Mouse (Mus musculus) regulatory T cell (primary cell): ENCODE data around the gene Flad1.

ENCODE experiments used
- in situ Hi-C: fragments of 300-600 bp; cut with MboI, MseI; formaldehyde crosslinking; loops from one replicate; pipeline ENCODE4 v1.15.1; 2025; ENCODE audit warnings: high pct_unique_total_duplicates

Gene Flad1

GRCm38 (mm10) chr3:89382950-89383349 lies 28.7 kb downstream of the Flad1 start:
- in situ Hi-C loops, result no loop called here

DNA sequence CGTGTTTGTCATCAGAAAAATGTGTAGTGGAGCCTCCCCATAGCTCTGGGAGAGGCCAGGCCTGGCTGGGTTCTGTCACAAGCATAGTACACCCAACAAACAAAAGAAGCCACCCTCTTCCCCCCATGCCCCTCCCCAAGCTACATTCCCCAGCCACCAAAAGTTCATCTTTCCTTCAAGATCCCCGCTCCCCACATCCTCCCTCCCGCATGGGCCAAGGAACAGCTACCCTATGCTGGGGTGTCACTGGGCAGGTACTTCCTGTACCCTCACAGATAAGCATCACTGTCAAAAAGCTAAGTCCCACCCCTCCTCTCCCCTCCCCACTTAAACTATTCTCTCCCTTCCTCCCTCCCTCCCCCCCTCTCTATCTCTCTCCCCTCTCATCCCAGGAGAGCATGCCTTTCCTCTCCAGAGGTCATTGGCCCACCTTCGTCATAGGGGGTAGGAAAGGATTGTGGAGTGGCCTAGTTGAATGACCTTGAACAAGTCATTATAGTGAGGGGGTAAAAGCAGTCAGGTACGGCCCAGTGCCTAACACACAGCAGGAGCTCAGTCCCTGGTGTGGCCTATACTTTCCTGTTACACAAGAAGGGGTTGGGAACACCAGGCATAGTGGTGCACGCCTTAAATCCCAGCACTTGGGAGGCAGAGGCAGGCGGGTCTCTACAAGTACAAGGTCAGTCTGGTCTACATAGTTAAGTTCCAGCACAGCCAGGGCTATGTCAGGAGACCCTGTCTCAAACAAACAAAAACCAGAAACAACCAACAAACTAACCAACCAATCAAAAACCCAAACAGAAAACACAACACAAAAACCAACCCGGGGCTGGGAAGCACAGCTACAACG lies 29.4 kb downstream of the Flad1 start:
- in situ Hi-C loops, result no loop called here

GRCm38 (mm10) chr3:89381233-89381632 lies 30.4 kb downstream of the Flad1 start:
- in situ Hi-C loops, result no loop called here

GRCm38 (mm10) chr3:89380711-89381110 lies 31.0 kb downstream of the Flad1 start:
- in situ Hi-C loops, result no loop called here

DNA sequence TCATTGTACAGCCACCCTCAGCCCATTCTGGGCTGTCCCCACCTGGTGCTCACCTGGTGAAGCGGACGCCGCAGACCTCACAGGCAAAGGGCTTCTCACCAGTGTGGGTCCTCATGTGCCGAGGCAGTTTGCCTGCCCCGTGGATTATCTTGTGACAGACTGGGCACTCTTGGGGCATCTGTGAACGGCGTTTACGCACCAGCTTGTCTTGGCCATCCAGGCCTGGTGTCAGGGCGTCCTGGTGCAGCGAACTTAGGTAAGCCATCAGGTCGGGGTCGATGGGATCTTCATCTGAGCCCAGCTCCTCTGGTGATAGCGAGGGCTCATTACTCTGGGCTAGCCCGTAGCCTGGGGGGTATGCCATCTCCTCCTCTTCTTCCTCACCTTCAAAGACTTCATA lies 31.4 kb downstream of the Flad1 start:
- in situ Hi-C loops, result no loop called here

DNA sequence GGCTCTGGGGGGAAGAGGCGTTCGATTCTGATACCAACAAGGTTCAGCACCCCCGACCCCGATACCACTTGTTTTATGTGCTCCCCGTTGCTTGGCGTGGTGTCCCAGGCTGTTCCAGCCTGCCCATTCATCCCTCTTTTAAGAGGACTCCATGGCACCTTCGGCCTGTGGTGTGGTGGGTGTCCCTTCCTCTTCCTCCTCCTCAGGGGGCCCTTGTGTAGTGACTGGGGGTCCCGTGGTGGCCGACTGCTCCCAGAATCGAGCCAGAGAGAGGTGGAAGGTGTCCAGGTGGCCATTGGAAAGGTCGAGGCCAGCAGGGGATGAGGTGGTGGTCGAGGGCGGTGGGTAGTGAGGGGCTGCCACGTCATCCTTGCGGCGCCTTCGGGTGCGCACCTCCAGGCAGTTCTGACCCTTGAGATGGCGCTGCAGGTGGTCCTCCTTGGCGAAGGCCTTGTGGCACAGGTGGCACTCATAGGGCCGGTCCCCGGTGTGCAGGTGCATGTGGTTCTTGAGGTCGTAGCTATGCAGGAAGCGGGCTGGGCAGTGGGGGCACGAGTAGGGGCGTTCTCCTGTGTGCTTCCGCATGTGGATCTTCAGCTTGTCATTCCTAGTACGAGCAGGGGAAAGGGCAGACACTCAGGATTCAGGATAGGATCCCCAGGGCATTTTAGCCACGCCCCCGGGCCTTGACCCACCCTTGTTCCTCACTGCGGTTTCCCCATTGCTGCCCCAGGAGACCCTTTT lies 32.1 kb downstream of the Flad1 start:
- in situ Hi-C loops, result no loop called here

GRCm38 (mm10) chr3:89378394-89379067 lies 33.1 kb downstream of the Flad1 start:
- in situ Hi-C loops, result no loop called here

- in situ Hi-C loops, result no loop called here
Observed at GRCm38 (mm10) chr3:89377831-89378230, 33.8 kb downstream of the Flad1 start.

GRCm38 (mm10) chr3:89373581-89374231 lies 38.0 kb downstream of the Flad1 start:
- in situ Hi-C loops, result no loop called here

GRCm38 (mm10) chr3:89367338-89367737 lies 44.3 kb downstream of the Flad1 start:
- in situ Hi-C loops, result no loop called here

DNA sequence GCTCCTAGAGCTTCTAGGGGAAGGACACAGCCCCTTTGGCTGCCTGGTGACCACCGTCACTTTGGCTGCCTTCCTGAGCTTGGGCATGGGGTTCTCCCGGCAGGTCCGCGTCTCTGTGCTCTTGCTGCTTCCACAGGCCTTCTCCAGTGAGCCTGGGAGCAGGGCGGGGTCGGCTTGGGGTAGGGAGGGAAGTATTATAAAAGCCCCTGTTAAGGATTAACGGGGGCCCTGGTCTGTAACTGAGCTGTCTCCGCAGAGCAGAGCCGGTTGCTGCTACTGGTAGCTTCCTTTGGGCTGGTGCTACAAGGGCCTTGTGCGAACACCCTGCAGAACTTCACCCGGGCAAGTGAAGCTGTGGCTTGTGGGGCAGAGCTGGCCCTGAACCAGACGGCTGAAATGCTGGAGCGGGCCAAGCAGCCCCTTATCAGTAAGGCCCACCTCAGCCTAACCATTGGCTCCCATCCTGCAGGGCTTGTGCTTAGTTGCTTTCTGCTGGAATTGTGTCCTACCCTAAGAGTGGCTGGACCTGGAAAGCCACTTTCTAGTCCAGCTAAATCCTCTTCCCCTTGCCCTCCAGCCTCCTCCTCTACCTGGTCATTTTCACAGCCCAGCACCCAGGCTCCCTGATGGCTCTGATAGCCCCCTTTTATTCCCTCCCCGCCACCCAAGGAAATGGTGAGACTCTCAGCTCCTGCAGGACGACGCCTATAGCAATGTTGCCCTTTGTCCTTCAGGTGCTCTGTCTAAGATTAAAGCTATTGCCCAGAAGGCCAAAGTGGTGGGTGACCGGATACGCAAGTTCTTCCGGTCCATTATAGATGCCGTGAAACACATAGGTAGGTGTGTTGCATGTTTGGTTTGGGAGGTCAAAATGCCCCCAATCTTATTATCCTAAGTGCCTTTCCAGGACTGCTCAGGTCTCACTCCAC lies 45.9 kb downstream of the Flad1 start:
- in situ Hi-C loops, result no loop called here

DNA sequence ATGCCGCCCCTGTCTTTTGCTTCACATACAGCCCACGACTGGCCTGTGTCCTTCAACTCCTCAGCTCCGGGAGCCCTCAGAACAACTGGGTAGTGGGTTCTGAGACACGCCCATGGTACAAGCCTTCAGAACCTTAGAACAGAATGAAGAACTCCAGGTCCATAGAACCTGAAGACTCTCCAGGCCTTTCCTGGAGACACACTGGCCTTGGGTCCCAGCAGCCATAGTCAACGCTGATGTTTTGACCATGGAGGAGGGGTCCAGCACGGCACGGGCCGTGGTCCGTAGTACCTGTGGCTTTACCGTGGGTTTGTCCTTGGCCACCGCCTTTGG lies 46.6 kb downstream of the Flad1 start, which contains the start of gene Dcst1:
TSS of gene Dcst1 (minus strand) at position 101 of the 333 bp plus-strand sequence.
- in situ Hi-C loops, result no loop called here

DNA sequence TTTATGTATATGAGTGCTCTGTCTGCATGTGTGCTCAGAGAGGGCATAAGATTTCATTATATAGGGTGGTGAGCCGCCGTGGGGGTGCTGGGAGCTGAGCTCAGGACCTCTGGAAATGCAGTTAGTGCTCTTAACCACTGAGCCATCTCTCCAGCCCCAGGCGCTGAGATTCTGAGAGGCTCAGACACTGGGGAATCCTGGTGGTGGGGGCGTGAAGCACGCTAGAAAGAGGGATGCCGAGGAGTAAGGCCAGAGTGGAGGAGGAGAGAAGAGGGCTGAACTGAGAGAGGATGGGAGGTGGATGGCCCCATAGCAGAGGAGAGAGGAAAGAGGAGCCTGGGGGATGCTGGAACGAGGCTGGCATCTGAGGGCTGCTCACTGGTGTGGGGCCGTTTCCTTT lies 47.0 kb downstream of the Flad1 start:
- in situ Hi-C loops, result no loop called here

GRCm38 (mm10) chr3:89361675-89362074 lies 50.0 kb downstream of the Flad1 start, which contains the start of gene Dcst2:
TSS of gene Dcst2 (plus strand) at chr3:89361975.
- in situ Hi-C loops, result no loop called here

- in situ Hi-C loops, result no loop called here
Observed at GRCm38 (mm10) chr3:89360237-89360636, 51.4 kb downstream of the Flad1 start.

- in situ Hi-C loops, result no loop called here
Observed at GRCm38 (mm10) chr3:89359630-89360029, 52.0 kb downstream of the Flad1 start.

DNA sequence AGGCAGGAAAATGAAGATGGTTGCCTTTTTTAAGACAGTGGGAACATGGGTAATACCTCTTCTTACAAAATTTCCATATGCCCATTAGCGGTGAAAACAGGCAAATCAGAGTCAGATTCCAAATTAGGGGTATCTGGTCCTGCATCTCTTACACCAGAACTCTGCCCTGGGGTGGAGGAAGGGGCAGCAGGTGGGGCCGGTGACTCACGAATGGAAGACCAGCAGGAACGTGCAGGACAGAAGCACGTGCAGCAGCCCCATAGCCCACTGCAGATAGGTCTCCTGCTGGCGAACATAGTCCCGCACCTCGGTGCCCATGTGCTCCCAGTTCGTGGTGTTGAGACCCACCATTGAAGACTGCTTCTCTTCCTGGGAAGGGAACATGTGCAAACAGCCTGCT lies 55.6 kb downstream of the Flad1 start:
- in situ Hi-C loops, result no loop called here

GRCm38 (mm10) chr3:89355512-89355902 lies 56.2 kb downstream of the Flad1 start:
- in situ Hi-C loops, result no loop called here

DNA sequence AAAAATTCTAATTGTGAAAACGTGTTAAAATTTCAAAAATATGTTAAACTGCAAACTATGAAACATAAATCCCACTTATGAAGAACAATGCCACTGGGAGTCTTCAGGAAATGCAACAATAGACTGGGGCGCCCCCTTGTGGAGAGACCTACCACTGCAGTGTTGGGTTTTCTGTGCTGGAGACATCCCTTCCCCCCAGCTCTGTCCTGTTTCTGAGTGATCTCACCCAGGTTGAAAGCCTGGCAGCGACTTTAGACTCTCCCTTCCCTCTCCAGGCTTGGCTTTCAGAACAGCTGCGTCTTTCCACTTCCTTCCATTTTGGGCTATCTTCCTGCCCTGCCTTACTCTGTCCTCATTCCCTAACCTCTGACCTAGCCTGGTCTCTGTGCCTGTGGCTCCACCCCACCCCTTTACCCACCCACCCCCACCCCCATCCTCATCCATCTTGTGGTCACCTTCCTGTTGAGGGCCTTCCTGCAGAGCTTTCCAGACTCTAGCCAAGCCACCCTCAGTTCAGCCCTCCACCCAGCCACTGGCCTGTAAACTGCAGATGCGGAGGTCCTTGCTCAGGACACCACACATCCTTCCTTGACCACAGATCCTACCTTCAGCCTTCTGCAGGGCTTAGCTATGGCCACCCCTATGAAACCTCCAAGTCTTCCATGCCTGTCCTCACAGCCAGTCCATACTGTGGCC lies 56.7 kb downstream of the Flad1 start:
- in situ Hi-C loops, result no loop called here

- in situ Hi-C loops, result no loop called here
Observed at GRCm38 (mm10) chr3:89351271-89351670, 60.4 kb downstream of the Flad1 start.
